Mouse (Mus musculus) brain, embryonic 14.5 days (tissue): ENCODE results near the gene Dnase1l3. TPM values are rescaled to one million over a fixed set of nuclear protein-coding genes. Genes with fewer than 3 reads are reported as not detected.
A peak's percentile ranks its signal among the peaks of the same experiment; 100 is the strongest.
"Not testable (repeated sequence)": the region's sequence is repeated elsewhere in the genome, so short reads cannot be mapped to it uniquely, and the experiment has no call there.

Experiments used
- DNase-seq: peaks from one replicate; pipeline ENCODE4 v3.0.0-alpha.2; 2011; ENCODE audit warnings: low read depth
- CTCF ChIP-seq: fragments of 200-500 bp; IDR thresholded peaks from 2 replicates; pipeline ENCODE4 v1.5.1; 2012; ENCODE audit warnings: inconsistent platforms, mild to moderate bottlenecking, moderate library complexity, borderline replicate concordance; ENCODE audit not compliant: insufficient read depth, insufficient read length; ENCODE audit errors: extremely low read depth
- POLR2A ChIP-seq: fragments of 200-500 bp; IDR thresholded peaks from 2 replicates; pipeline ENCODE4 v1.6.1; 2012; ENCODE audit warnings: mild to moderate bottlenecking, inconsistent platforms, borderline replicate concordance; ENCODE audit not compliant: poor library complexity, insufficient read depth, insufficient read length, severe bottlenecking; ENCODE audit errors: extremely low read depth
- polyA plus RNA-seq: library from polyadenylated mRNA; depleted of rRNA; stranded (reverse); fragments of >200 nt; gene quantifications from 2 replicates; pipeline ENCODE4 v1.2.3, GENCODE M21; 2012

Dnase1l3 gene
- polyA plus RNA-seq, 1 experiment = 0.07 TPM

DNA sequence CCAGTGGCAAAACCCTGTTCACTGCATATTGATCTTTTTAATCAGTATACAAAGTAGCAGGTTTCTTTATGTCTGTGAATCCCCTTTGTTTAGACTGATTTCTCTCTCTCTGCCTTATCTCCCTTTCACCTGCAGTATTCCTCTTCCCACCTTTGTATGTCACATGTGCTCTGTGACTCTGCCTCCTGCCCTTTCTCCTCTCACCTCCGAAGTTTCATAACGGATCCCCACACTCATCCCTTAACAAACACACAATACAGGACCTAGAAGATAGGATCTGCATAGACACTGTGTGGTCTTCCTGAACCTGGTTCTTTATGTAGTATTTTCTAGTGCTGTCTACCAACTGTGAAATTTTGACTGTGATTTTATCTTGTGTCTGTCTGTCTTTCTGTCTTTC is 16.9 kb upstream of the Dnase1l3 start:
- DNase-seq = no peak
- TF ChIP-seq CTCF (no peak), POLR2A (no peak)

- no peak for TF ChIP-seq POLR2A
- no peak for TF ChIP-seq CTCF
- DNase-seq = no peak
These were observed 13.6 kb upstream of the Dnase1l3 start for GRCm38 (mm10) chr14:8007923-8008322.

DNA sequence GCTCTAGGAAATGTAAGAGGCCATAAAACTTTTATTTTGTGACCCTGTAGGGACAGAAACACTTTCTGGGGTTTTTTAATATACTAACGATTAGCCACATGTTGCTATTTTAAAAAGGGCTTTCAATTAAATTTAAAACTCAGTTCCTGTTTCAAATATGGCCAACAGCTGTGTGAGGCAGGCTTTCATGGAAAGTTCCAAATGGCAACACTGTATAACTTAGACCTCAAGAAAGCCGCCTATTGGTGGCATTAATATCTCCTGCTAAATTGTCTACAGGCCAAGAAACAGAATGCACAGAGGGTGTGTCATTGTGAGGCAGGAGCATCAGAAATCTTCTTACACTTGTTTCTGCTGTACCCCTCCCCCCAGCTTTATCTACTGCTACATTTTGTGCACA is 13.1 kb upstream of the Dnase1l3 start:
- DNase-seq = no peak
- TF ChIP-seq POLR2A (no peak), CTCF (no peak)

DNA sequence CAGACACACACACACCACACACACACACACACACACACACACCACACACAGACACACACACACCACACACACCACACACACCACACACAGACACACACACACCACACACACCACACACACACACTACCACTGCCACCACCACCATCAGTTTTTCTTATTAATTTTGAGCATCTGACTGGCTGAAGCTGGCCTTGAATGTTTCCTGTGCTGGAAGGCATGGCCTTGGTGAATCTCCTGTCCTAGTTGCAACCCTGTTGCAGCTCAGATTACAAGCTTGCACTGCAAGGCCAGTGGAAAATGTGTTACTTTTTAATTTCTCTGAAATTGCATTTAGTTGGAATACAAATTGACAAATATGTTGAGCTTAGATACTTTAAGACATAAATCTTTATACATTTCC is 12.7 kb upstream of the Dnase1l3 start:
- no peak for TF ChIP-seq CTCF
- TF ChIP-seq POLR2A = no peak
- DNase-seq = no peak

- not testable (repeated sequence) for DNase-seq
These were observed 11.7 kb upstream of the Dnase1l3 start for GRCm38 (mm10) chr14:8006061-8006460.

GRCm38 (mm10) chr14:8003727-8004670 is 9.6 kb upstream of the Dnase1l3 start:
- DNase-seq = peak; percentile 26
- no peak for TF ChIP-seq CTCF
- TF ChIP-seq POLR2A = no peak

GRCm38 (mm10) chr14:8003093-8003670 is 8.8 kb upstream of the Dnase1l3 start:
- no peak for TF ChIP-seq CTCF
- TF ChIP-seq POLR2A = no peak
- peak; percentile 88 for DNase-seq

DNA sequence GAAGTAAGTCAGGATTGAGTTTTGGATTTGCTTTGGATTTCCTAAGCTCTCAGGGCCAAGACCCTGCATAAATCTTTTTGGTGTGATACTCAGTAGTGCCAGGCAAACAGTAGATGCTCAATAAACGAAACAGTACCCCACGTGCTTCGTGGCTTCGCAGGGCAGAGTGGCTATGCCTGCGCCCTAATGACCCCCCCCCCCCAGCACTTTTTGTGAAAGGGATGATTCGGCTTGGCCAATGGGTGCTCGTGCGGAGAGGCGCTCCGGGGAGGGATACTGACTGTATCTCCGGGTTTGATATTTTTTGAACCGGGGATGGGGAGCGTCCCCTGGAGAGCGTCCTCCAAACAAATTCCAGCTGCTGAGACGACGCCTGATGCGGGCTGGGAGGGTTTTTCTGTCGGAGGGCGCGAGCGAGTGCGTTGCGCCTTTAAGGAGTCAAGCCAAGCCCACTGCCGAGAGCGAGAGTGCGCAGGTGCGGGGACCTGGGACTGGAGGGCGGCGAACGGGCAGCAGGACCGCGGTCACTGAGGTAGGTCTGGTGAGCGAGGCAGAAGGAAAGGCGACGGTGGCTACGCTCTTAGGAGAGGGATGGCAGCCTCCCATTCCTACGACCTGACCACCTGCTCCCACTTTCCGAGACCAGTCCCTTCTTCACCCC is 8.2 kb upstream of the Dnase1l3 start, which contains the start of gene Abhd6:
Gene Abhd6, plus strand, starts transcription at position 471 of the 661 bp plus-strand sequence.
- peak; percentile 95 for DNase-seq
- TF ChIP-seq POLR2A (peak; percentile 62; the same call in 1 of the 2 replicates), CTCF (no peak)

DNA sequence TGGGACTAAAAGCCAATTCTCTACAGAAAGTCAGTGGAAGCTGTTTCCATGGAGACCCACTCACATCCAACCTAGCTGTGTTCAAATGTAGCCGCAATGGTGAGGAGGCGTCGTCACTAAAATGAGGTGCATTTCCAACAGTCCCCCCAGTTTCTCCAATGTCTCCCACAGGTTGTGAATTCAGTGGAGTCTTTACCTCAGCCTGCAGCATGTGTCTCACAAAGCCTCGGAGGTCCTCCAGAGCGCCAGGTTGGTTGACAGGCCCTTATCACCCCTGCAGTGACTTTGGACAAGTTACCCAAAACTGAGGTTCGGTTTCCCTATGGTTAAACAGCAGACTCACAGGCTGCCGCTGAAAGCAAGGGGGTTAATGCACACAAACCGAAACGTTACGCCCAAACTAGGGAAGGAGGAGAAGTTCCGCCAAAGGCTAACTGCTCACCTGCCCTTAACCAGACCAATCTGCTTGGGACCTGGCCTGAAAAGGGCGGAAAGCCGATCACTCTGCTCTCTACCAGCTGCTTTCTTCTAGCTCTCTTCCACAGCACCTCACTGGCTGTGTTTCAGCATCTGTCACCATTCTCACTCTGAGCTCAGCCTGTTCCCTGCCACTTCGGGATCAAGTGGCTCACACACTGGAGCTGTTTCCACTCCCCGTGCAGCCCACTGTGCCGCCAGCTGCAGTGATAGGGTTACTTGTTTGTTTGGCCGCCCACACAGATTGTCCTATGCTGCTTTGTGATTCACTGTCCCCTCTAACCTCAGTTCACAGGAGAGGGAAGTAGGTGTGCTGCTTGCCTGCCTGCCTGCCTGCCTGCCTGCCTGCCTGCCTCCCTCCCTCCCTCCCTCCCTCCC is 6.7 kb upstream of the Dnase1l3 start:
- no peak for DNase-seq
- no peak for TF ChIP-seq POLR2A
- TF ChIP-seq CTCF = no peak

DNA sequence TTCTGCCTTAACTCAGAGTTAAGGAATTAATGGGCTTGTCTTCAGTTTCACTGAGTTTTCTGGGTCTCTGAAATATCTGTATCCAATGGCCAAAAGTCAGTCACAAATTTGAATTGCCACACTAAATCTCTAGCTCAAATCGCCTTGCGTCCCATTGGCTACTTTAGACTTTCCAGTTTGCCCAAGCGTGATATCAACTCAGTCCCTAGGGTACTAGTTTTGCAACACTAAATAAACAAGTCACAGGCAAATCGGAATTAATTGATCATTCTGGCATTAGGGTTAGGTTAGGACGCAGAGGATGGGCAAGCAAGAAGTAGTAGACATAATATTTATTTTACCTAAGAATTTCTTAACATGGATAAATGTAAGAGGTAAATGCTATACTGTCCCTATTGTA is 5.9 kb upstream of the Dnase1l3 start:
- no peak for DNase-seq
- TF ChIP-seq CTCF (no peak), POLR2A (no peak)

GRCm38 (mm10) chr14:7999435-7999834 is 5.1 kb upstream of the Dnase1l3 start:
- no peak for DNase-seq
- TF ChIP-seq POLR2A (no peak), CTCF (no peak)

DNA sequence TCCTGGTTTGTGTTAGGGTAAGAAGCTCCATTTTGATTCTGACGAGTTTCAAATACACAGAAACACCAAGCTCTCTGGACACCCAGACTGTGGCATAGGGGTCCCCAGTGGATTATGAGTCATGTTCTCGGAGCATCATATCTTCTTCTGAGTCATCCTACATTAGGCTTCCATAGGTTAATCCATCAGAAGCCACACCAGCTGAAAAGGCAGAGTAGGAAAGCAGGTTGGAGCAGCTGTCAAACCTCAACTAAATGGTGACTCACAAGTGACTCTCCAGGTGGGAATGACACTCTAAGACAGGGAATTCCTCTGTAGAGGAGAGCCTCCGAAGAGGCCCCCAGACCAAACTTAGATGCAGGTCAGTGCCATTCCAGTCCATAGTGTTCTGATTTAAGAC is 4.7 kb upstream of the Dnase1l3 start:
- no peak for TF ChIP-seq CTCF
- no peak for DNase-seq

DNA sequence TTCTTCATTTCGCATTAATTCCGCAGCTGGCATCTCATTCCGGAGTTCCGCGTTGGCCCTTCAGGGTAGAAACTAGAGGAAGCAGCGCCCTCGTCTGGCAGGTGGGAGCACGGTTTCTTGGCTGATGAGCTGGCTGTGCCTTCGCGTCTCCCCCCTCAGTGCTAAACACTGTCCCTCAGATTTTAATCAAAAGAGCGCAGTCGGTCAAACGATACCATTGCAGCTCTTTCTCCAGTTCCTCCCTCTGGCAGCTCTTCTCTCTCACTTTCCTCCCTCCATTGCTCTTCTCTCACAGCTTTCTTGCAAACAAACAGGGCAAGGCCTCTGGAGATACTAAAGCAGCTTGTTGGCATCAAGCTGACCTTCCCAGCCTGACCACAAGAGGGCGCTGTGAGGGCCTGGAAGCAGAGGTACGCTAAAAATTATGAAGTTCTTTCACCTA is 2.9 kb upstream of the Dnase1l3 start:
- peak; percentile 91 for DNase-seq
- TF ChIP-seq POLR2A = no peak
- peak; percentile 86 for TF ChIP-seq CTCF

- TF ChIP-seq POLR2A = no peak
- no peak for TF ChIP-seq CTCF
- DNase-seq = no peak
These were observed 2.2 kb downstream of the Dnase1l3 start for GRCm38 (mm10) chr14:7992158-7992557.
